10 mouse cellular contexts compared by ENCODE assay signal in genomic region chr11:98019883-98020610, GRCm38 (mm10). TPM values are rescaled to one million over a fixed set of nuclear protein-coding genes. Genes with fewer than 3 reads are reported as not detected.
DNase-seq lines count a peak whose midpoint lies in the region; ATAC-seq and TF ChIP-seq lines count a peak whose summit lies in the region.
"Had no signal": no experiment of that assay in that cellular context is flagged by ENCODE, and none has a peak within 500 bp of the region (broad histone marks: within the 10 kb centered on the region; RNA-seq: fewer than 3 reads in every experiment).

No protein-coding gene starts in this region.

- H3K9ac ChIP-seq in forebrain, embryonic 15.5 days (replicated peaks): peak overlapping the region; percentile 38
- H3K9ac ChIP-seq in limb, embryonic 15.5 days: no peak overlapping the region
- H3K9ac ChIP-seq: stomach, embryonic 15.5 days had no signal

- no peak overlapping the region for H3K27ac ChIP-seq in testis, adult 2 months (ENCODE audit: control insufficient read depth, insufficient read depth, low read depth, low read length)
- H3K27ac ChIP-seq in forebrain, embryonic 15.5 days (replicated peaks): peak overlapping the region; percentile 87
- H3K27ac ChIP-seq in limb, embryonic 15.5 days: peak overlapping the region; percentile 43

- no peaks in the 10 kb centered on the region for H3K36me3 ChIP-seq in testis, adult 2 months (ENCODE audit: control insufficient read depth, insufficient read depth, low read length)
- peaks cover 30% of the 10 kb centered on the region for H3K36me3 ChIP-seq in forebrain, embryonic 15.5 days
- H3K36me3 ChIP-seq in limb, embryonic 15.5 days: peaks cover 33% of the 10 kb centered on the region
- H3K36me3 ChIP-seq: stomach, embryonic 15.5 days had no signal

- TF ChIP-seq CTCF in testis, adult 2 months (IDR thresholded peaks at IDR 0.05; ENCODE audit: control insufficient read depth, insufficient read depth, insufficient replicate concordance, low read depth, low read length): no peak

- peak overlapping the region; percentile 73 for H3K4me2 ChIP-seq in forebrain, embryonic 15.5 days (replicated peaks)
- H3K4me2 ChIP-seq in limb, embryonic 15.5 days: peak overlapping the region; percentile 19; the same call in 1 of the 2 replicates

- peak overlapping the region; percentile 39; the same call in 1 of the 2 replicates for H3K4me3 ChIP-seq in testis, adult 2 months (ENCODE audit: control insufficient read depth, low read depth, low read length)
- peak overlapping the region; percentile 13 for H3K4me3 ChIP-seq in forebrain, embryonic 15.5 days
- peak overlapping the region; percentile 10; the same call in 1 of the 2 replicates for H3K4me3 ChIP-seq in limb, embryonic 15.5 days
- H3K4me3 ChIP-seq: stomach, embryonic 15.5 days had no signal

- no peaks in the 10 kb centered on the region for H3K9me3 ChIP-seq in forebrain, embryonic 15.5 days
- H3K9me3 ChIP-seq in limb, embryonic 15.5 days: no peaks in the 10 kb centered on the region
- H3K9me3 ChIP-seq: stomach, embryonic 15.5 days had no signal

- 0 out of 2 replicates have a peak, but pooled peaks have one; percentile 7 for ATAC-seq in forebrain, embryonic 15.5 days (replicated peaks)
- ATAC-seq in limb, embryonic 15.5 days (ENCODE audit: insufficient number of reproducible peaks, low FRiP score, low TSS enrichment, low read depth): no peak

- WGBS in forebrain, embryonic 15.5 days: 16% methylated on average over 8 of the region's 8 CpGs
- WGBS in limb, embryonic 15.5 days: 25% methylated on average over 8 of the region's 8 CpGs

- no peak for DNase-seq in testis, postnatal 14 days (ENCODE audit: low spot score)
- DNase-seq in thymus, postnatal 4 days: peak; percentile 42
- no peak for DNase-seq in gastrocnemius, adult 8-10 months (ENCODE audit: low spot score in 2 of 2)
- no peak for DNase-seq in layer of hippocampus, adult 9-10 months (ENCODE audit: low spot score)
- no peak for DNase-seq in urinary bladder, postnatal 10 days (ENCODE audit: low spot score)
- DNase-seq: kidney, adult 2 months had no signal

- peaks cover 12% of the 10 kb centered on the region for H3K4me1 ChIP-seq in testis, adult 2 months (ENCODE audit: control insufficient read depth, insufficient read depth, low read length)
- H3K4me1 ChIP-seq in forebrain, embryonic 15.5 days: peaks cover 48% of the 10 kb centered on the region
- peaks cover 38% of the 10 kb centered on the region for H3K4me1 ChIP-seq in limb, embryonic 15.5 days

- H3K27me3 ChIP-seq in testis, adult 2 months (ENCODE audit: control insufficient read depth, insufficient read depth, low read length): no peaks in the 10 kb centered on the region
- no peaks in the 10 kb centered on the region for H3K27me3 ChIP-seq in forebrain, embryonic 15.5 days
- no peaks in the 10 kb centered on the region for H3K27me3 ChIP-seq in limb, embryonic 15.5 days
- H3K27me3 ChIP-seq: stomach, embryonic 15.5 days had no signal

- no peak for TF ChIP-seq POLR2A in testis, adult 2 months (IDR thresholded peaks at IDR 0.05; ENCODE audit: control insufficient read depth, low read depth, low read length)

RNA-seq across cellular contexts. Expression of gene Cacnb1, which starts 2.8 kb away (rescaled TPM):
- polyA plus RNA-seq in testis, adult 2 months (2012; rRNA removed): 76.7 and 79.4 TPM in 2 replicates
- polyA plus RNA-seq in forebrain, embryonic 15.5 days (2015; fragmentation: Nextera tagmentation; extraction: Ambion mirVana): 40.7 and 41.5 TPM in 2 replicates
- polyA plus RNA-seq in limb, embryonic 15.5 days (2015; fragmentation: Nextera tagmentation; extraction: Ambion mirVana): 19.6 and 31.1 TPM in 2 replicates
- 100 to 1,000 TPM; 172 to 203 (median 187) TPM for total RNA-seq in gastrocnemius, adult 8-10 months (2022)

RNA-seq across cellular contexts. Expression of gene Rpl19, which starts 6.5 kb away (rescaled TPM):
- 236 and 267 TPM in 2 replicates for polyA plus RNA-seq in testis, adult 2 months (2012; rRNA removed)
- 667 and 700 TPM in 2 replicates for polyA plus RNA-seq in forebrain, embryonic 15.5 days (2015; fragmentation: Nextera tagmentation; extraction: Ambion mirVana)
- polyA plus RNA-seq in limb, embryonic 15.5 days (2015; fragmentation: Nextera tagmentation; extraction: Ambion mirVana): 1,005 and 1,062 TPM in 2 replicates
- total RNA-seq in gastrocnemius, adult 8-10 months (2022): 100 to 1,000 TPM; 364 to 479 (median 402) TPM

RNA-seq across cellular contexts. Expression of gene Arl5c, which starts 24.1 kb away (rescaled TPM):
- polyA plus RNA-seq in testis, adult 2 months (2012; rRNA removed): 0.20 and 0.44 TPM in 2 replicates
- 6.9 and 7.0 TPM in 2 replicates for polyA plus RNA-seq in forebrain, embryonic 15.5 days (2015; fragmentation: Nextera tagmentation; extraction: Ambion mirVana)
- polyA plus RNA-seq in limb, embryonic 15.5 days (2015; fragmentation: Nextera tagmentation; extraction: Ambion mirVana): 13.8 and 16.4 TPM in 2 replicates
- under 1 TPM in 2 of 4 experiments, not detected in 2; 0.18 to 0.19 TPM for total RNA-seq in gastrocnemius, adult 8-10 months (2022)

RNA-seq across cellular contexts. Expression of gene Stac2, which starts 33.2 kb away (rescaled TPM):
- polyA plus RNA-seq in testis, adult 2 months (2012; rRNA removed): 7.3 and 7.6 TPM in 2 replicates
- polyA plus RNA-seq in forebrain, embryonic 15.5 days (2015; fragmentation: Nextera tagmentation; extraction: Ambion mirVana): 2.9 and 3.2 TPM in 2 replicates
- 0.68 TPM in 2 replicates for polyA plus RNA-seq in limb, embryonic 15.5 days (2015; fragmentation: Nextera tagmentation; extraction: Ambion mirVana)
- under 1 TPM in 2 of 4 experiments, not detected in 2; 0.11 to 0.70 TPM for total RNA-seq in gastrocnemius, adult 8-10 months (2022)

RNA-seq across cellular contexts. Expression of gene Plxdc1, which starts 33.8 kb away (rescaled TPM):
- polyA plus RNA-seq in testis, adult 2 months (2012; rRNA removed): 64.4 and 70.5 TPM in 2 replicates
- 0.65 and 0.89 TPM in 2 replicates for polyA plus RNA-seq in forebrain, embryonic 15.5 days (2015; fragmentation: Nextera tagmentation; extraction: Ambion mirVana)
- 1.7 TPM in 2 replicates for polyA plus RNA-seq in limb, embryonic 15.5 days (2015; fragmentation: Nextera tagmentation; extraction: Ambion mirVana)
- total RNA-seq in gastrocnemius, adult 8-10 months (2022): 1 to 10 TPM; 1.3 to 3.4 (median 1.9) TPM
